Mouse (Mus musculus): ENCODE results near the gene Fam178b.
"Not testable (repeated sequence)": the region's sequence is repeated elsewhere in the genome, so short reads cannot be mapped to it uniquely, and the experiment has no call there.

Gene Fam178b

DNA sequence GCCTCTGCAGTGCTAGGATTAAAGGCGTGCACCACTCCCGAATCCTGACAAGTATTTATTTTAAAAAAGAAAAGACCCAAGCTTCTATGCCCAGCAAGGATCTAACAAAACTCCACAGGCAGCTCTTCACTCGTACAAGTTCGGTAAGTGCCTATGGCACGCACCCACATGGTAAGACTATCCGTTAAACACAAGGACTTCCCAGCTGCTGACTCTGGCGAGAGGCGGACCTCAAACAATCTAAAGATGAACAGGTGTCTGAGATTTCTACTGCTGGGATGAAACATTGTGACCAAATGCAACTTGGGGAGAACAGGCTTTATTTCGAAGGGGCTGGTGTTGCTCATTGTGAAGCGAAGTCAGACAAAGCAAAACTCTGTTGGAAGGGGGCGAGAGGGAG lies 142.9 kb downstream of the Fam178b start:
- DNase-seq = no peak

DNA sequence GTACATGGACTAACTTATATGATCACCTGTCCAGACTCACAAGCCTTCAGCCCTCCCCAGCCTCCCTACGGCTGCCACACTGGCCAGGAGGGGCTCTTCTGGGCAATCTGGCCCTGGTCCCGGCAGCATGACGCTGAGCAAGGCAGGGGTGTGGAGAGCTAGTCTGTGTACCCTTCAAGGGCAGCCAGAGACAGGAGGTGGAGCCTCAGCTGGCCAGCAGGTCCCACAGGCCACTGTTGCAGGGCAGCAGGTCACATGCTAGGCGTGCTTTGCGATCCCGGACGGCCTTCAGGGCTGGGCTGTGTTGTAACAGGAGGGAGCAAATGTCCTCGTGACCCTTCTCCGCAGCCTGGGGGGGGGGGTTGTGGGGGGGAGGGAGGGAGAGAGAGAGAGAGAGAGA lies 143.8 kb downstream of the Fam178b start, which contains the start of gene Gm42417:
TSS of gene Gm42417 (minus strand) at position 244 of the 400 bp plus-strand sequence.
- no peak for DNase-seq

GRCm38 (mm10) chr1:36538727-36539126 lies 144.3 kb downstream of the Fam178b start:
- no peak for DNase-seq

DNA sequence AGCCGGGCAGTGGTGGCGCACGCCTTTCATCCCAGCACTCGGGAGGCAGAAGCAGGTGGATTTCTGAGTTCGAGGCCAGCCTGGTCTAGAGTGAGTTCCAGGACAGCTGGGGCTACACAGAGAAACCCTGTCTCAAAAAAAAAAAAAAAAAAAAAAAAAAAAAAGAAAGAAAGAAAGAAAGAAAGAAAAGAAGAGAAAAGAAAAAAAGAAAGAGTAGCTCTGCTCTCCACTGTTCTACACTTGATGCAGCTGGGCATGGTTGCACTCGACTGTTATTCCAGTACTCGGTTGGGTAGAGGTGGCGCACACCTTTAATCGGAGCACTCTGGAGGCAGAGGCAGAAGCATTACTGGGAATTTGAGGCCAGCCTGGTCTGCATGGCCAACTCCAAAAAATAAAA lies 146.2 kb downstream of the Fam178b start, which contains the start of gene Ankrd23:
TSS of gene Ankrd23 (minus strand) at position 101 of the 400 bp plus-strand sequence.
- not testable (repeated sequence) for DNase-seq

GRCm38 (mm10) chr1:36536397-36536728 lies 146.6 kb downstream of the Fam178b start:
- DNase-seq = no peak

GRCm38 (mm10) chr1:36535477-36536396 lies 147.2 kb downstream of the Fam178b start:
- no peak for DNase-seq

DNA sequence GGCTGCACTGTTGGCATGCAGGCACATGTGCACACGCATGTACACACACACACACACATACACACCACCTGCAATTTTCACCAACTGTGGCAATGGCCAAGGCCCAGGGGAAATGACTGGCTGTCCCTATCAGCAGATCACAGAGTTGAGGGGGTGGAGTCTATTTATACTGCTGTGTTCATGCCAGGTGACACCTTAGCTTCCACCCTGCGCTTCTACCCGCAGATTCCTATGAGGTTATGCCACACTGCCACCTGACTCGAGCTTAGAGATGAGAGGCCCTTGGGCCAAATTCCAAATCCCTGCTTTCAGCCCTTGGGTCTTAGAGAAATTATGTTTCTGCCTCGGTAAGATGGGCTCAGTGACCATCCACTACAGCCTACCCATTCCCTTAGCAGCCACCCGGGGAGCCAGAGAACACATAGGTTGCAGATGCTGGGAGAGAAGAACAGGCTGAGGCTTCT lies 148.4 kb downstream of the Fam178b start:
- no peak for DNase-seq

- no peak for DNase-seq
These were observed 149.4 kb downstream of the Fam178b start for GRCm38 (mm10) chr1:36533546-36533945.

- DNase-seq = no peak
These were observed 151.5 kb downstream of the Fam178b start for GRCm38 (mm10) chr1:36531461-36531860.

DNA sequence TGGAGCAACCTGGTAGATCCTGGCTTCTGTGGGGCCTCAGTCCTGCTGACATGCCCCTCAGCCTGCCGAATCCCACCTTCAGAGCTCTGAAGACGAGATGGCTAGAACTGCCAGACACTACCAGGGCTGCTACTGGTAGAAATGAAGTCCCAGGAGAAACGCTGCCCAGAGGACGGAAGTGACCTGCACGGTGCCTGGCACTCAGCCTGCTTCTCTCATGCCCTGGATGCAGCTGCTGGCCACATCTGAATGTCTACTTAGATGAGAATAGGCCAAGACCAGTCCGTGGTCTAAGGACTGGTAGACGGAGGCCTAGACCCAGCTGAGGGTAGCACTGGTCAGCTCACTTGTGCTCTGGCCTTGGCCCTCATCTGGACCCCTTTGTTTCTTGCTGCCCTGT lies 152.0 kb downstream of the Fam178b start:
- no peak for DNase-seq

DNA sequence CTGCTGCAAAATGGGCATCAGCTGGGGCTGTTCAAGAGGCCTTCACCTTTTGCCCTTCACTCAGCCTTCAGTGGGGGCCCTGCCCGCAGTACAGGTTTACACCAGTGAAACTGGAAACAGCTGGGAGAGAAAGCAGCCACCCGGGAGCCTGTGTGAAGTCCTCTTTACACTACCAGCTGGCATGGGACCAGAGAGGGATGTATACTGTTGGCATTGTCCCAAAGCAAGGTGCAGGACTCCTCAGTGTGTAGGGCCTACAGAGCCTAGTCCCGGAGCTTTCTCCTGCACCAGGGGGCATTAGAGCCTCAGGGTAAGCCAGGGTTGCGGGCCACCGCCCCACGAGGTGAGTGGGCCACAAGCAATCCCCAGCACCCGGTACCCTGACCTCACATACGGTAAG lies 152.5 kb downstream of the Fam178b start:
- no peak for DNase-seq

- DNase-seq = no peak
These were observed 153.1 kb downstream of the Fam178b start for GRCm38 (mm10) chr1:36529875-36530274.

- no peak for DNase-seq
These were observed 153.7 kb downstream of the Fam178b start for GRCm38 (mm10) chr1:36529274-36529673.

DNA sequence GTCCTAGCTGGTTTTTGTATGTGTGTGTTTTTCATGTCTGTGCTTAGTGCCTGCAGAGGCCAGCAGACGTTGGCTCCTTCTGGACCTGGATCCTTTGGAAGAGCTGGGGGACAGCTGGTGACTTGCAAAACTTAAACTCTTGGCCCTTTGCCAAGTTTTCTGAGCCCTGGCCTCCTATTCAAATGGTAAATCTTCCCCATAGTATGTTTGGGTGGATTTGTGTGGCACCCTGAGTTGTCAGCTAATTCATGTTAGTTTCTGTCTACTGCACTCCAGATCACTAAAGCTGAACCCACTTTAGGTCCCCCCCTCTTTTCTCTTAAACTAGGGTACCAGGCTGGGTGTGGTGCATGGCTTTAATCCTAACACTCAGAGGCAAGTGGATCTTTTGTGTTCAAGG lies 154.6 kb downstream of the Fam178b start:
- no peak for DNase-seq

DNA sequence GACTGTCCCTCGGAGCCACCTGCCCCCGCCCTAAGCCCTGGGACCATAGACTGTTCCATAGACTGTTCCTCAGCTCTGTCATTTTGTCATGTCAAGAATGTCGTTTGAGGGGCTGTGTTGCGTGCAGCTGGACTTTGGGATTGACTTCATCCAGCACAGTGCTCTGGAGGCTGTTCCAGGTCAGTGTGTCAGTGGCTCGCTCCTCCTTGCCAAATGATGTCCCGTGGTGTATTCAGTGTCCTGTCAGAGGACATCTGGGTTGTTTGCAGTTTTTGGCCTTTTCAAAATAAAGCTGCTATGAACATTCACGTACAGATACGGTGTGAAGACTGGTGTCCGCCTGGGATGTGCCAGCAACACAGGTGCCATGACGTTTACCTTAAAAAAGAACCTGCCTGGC lies 156.1 kb downstream of the Fam178b start:
- no peak for DNase-seq

DNA sequence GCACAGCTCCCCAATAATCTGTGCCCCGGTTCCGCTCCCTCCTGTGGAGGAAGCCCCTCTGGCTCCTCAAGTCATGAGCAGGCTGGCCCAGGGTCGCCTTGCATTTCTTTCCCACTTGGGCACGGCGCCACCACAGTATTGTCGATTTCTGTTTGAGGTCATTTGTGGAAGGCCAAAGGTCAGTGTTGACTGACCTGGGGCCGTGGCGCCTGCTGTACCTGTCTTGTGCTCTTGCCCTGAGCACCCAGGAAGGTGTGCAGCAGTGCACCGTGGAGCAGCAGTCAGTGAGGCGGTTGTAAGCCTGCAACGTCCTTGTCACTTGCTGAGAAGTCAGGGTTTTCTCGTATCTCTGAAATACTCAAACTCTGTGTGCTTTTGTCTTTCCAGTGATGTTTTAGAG lies 157.2 kb downstream of the Fam178b start:
- DNase-seq = no peak

- no peak for DNase-seq
These were observed 158.9 kb downstream of the Fam178b start for GRCm38 (mm10) chr1:36524058-36524457.

GRCm38 (mm10) chr1:36523332-36524013 lies 159.5 kb downstream of the Fam178b start:
- no peak for DNase-seq

- no peak for DNase-seq
These were observed 160.8 kb downstream of the Fam178b start for GRCm38 (mm10) chr1:36522210-36522609.

GRCm38 (mm10) chr1:36519626-36520025 lies 163.4 kb downstream of the Fam178b start:
- no peak for DNase-seq

- DNase-seq = no peak
These were observed 164.7 kb downstream of the Fam178b start for GRCm38 (mm10) chr1:36518259-36518658.

DNA sequence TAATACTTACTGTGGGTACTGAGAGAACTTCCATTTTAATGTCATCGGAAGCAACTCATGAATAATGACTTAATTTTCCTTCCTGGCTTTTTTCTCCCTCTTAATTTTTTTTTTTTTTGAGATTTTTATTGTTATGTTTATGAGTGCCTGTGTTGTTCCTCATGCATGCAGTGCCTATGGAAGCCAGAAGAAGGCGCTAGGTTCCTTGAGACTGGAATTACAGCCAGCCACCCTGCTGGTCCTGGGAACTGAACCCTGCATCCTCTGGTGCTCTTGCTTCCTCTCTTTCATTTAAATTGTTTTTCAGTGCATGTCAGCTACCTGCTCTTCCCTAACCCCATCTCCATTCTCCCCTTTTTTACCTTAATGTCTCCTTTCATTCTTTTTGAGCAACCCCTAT lies 169.3 kb downstream of the Fam178b start:
- DNase-seq = no peak

- no peak for DNase-seq
These were observed 169.7 kb downstream of the Fam178b start for GRCm38 (mm10) chr1:36513310-36513709.

DNA sequence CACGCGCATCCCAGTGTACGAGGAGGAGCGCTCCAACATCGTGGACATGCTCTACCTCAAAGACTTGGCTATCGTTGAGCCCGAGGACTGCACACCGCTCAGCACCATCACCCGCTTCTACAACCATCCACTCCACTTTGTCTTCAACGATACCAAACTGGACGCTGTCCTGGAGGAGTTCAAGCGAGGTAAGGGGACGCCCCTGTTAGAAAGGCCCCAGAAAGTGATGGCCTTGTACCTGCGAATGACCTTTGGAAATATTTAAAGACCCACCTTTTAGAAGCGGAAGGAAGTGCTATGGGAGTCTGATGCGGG lies 170.1 kb downstream of the Fam178b start:
- DNase-seq = no peak
